Mouse (Mus musculus): ENCODE data around the gene Cyb561.

- no peak for TF ChIP-seq EP300 (IDR thresholded peaks at IDR 0.05; ENCODE audit: insufficient read depth, low read depth, low read length)
- no peak for TF ChIP-seq POLR2A (IDR thresholded peaks at IDR 0.05; ENCODE audit: insufficient read depth, low read length)
- no peak for TF ChIP-seq CTCF (IDR thresholded peaks at IDR 0.05; ENCODE audit: low read depth, low read length)
Measured at GRCm38 (mm10) chr11:105913580-105913979, 39.6 kb downstream of the Cyb561 start.

Measured in ES-Bruce4 (cell line).